Mouse (Mus musculus) stomach, embryonic 14.5 days (tissue): ENCODE results near the gene Tmpo. TPM values are rescaled to one million over a fixed set of nuclear protein-coding genes. Genes with fewer than 3 reads are reported as not detected.

Experiments
- ATAC-seq: fragments of 200-750 bp; cut with Nextera tagmentation; 2 replicates; pipeline ENCODE4 v1.8.0; 2017; ENCODE audit warnings: low read depth, moderate TSS enrichment; ENCODE audit not compliant: insufficient number of reproducible peaks, insufficient read depth, low FRiP score
- H3K27ac ChIP-seq: fragments of 300-500 bp; sonication (generic); 2 replicates; pipeline ENCODE4 v1.5.1; 2014; ENCODE audit warnings: mild to moderate bottlenecking, low read length, moderate library complexity, mixed read lengths
- H3K27me3 ChIP-seq: fragments of 300-500 bp; sonication (generic); 2 replicates; pipeline ENCODE4 v1.6.1; 2014; ENCODE audit warnings: low read length, control low read depth, mixed read lengths; ENCODE audit not compliant: control insufficient read depth, insufficient read depth
- H3K36me3 ChIP-seq: fragments of 300-500 bp; sonication (generic); 2 replicates; pipeline ENCODE4 v1.6.1; 2014; ENCODE audit warnings: mild to moderate bottlenecking, control low read depth, low read length, moderate library complexity, mixed read lengths; ENCODE audit not compliant: control insufficient read depth, insufficient read depth
- H3K4me1 ChIP-seq: fragments of 300-500 bp; sonication (generic); 2 replicates; pipeline ENCODE4 v1.6.1; 2014; ENCODE audit warnings: low read length, control low read depth, mixed read lengths; ENCODE audit not compliant: control insufficient read depth, insufficient read depth
- H3K4me2 ChIP-seq: fragments of 300-500 bp; sonication (generic); replicated peaks from 2 replicates; pipeline ENCODE4 v1.6.1; 2014; ENCODE audit warnings: low read depth, low read length, control low read depth
- H3K4me3 ChIP-seq: fragments of 300-500 bp; sonication (generic); 2 replicates; pipeline ENCODE4 v1.5.1; 2014; ENCODE audit warnings: low read depth, low read length, control low read depth
- H3K9ac ChIP-seq: fragments of 300-500 bp; sonication (generic); replicated peaks from 2 replicates; pipeline ENCODE4 v1.6.1; 2014; ENCODE audit warnings: low read depth, mild to moderate bottlenecking, control low read depth, low read length, moderate library complexity, mixed read lengths
- H3K9me3 ChIP-seq: fragments of 300-500 bp; sonication (generic); 2 replicates; pipeline ENCODE4 v1.6.1; 2016; ENCODE audit warnings: low read depth, low read length, control low read depth; ENCODE audit not compliant: control insufficient read depth
- WGBS: fragments of 180-500 bp; shearing (Covaris S2); extraction: QIAGEN DNeasy Blood & Tissue Kit; methylation state at CpG from one replicate; pipeline ENCODE4 v1.1.7; 2014; 5-methylcytosine and 5-hydroxymethylcytosine counted together
- polyA plus RNA-seq: library from polyadenylated mRNA; unstranded; fragments of >200 nt; fragmentation: Nextera tagmentation; extraction: Ambion mirVana; gene quantifications from 2 replicates; pipeline ENCODE4 v1.2.1, GENCODE M21; 2014

The Tmpo gene
- polyA plus RNA-seq, 1 experiment from 2014 or later: 236 TPM

DNA sequence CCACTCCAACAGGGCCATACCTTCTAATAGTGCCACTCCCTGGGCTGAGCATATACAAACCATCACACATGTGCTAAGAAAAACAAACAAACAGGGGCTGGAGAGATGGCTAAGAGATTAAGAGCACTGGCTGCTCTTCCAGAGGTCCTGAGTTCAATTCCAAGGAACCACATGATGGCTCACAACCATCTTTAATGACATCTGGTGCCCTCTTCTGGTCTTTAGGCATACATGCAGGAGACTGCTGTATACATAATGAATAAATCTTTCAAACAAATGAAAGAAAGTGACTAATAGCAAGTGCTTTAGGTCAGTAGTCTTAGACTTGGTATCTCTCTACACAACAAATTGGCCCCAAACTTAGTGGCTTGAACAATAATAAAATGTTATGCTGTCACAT, 26.2 kb upstream of the Tmpo start:
- Histone ChIP-seq H3K36me3 (no peaks in the 10 kb centered on the region), H3K4me3 (no peak overlapping the region), H3K9ac (no peak overlapping the region), H3K9me3 (no peaks in the 10 kb centered on the region), H3K4me2 (no peak overlapping the region), H3K27ac (no peak overlapping the region), H3K27me3 (no peaks in the 10 kb centered on the region), H3K4me1 (no peaks in the 10 kb centered on the region)
- ATAC-seq: no peak

DNA sequence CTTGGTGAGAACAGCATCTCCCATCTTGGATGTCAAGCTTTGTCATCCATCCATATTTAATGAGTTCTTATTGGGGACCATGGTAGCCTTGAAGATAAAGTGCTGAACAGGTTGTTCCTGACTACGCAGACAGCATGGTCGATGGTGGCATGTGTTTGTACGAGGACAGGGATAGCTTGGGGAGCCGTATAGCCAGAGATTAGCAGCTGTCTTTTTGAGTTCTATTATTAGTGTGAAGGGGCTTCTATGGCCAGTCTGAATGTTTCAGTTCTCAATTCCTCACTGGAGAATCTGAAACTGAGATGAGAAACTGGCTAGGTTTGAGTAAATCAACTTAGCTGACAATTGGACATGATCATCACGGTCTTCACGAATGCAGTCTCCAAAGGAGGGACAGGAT, 24.5 kb upstream of the Tmpo start:
- Histone ChIP-seq H3K4me3 (no peak overlapping the region), H3K9me3 (no peaks in the 10 kb centered on the region), H3K4me2 (no peak overlapping the region), H3K27ac (no peak overlapping the region), H3K9ac (no peak overlapping the region), H3K4me1 (no peaks in the 10 kb centered on the region), H3K27me3 (no peaks in the 10 kb centered on the region), H3K36me3 (no peaks in the 10 kb centered on the region)
- no peak for ATAC-seq
- 84% methylated on average over 6 of the region's 6 CpGs for WGBS

DNA sequence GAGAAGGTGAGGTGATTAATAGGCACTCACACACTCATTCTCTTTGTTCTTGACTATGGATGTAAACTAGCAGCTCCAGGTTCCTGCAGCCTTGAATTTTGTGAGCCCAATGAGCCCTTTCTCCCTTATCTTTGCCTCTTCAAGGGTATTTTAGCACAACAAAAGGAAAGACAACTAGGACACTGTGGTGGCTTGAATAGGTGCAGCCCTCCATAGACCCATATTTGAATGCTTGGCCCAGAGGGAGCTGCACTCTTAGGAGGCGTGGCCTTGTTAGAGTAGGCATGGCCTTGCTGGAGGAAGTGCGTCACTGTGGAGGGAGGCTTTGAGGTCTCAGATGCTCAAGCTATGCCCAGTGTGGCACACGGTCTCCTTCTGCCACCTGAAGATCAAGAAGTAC, 19.5 kb upstream of the Tmpo start:
- WGBS: 88% methylated on average over 3 of the region's 3 CpGs
- no peak overlapping the region for H3K27ac ChIP-seq
- no peak for ATAC-seq

DNA sequence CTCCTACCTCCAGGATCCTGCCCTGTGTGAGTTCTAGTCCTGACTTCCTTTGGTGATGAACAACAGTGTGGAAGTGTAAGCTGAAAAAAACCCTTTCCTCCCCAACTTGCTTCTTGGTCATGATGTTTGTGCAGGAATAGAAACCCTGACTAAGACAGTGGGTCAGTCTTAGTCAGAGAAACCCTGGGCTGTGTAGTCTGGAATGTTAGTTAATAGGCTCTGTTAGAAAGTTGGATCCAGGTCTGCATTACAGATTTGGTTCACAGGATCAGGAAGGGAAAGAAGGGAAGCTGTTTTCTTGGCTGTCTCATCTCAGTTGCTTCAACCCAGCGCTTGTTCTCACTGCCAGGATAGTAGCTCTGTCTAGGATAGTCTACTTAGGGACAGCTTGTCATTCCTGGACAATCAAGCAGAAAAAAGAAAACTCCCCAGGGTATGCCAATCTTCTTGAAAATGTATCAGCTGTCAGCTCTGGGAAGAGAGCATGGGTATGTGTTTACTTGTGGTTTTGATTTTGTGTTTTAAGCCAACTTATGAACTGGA, 18.2 kb upstream of the Tmpo start:
- no peak overlapping the region for H3K4me2 ChIP-seq
- no peak overlapping the region for H3K27ac ChIP-seq
- H3K4me3 ChIP-seq: no peak overlapping the region
- no peak for ATAC-seq
- H3K9me3 ChIP-seq: no peaks in the 10 kb centered on the region
- 81% methylated on average over 1 of the region's 1 CpGs for WGBS
- no peaks in the 10 kb centered on the region for H3K27me3 ChIP-seq
- no peaks in the 10 kb centered on the region for H3K4me1 ChIP-seq
- H3K36me3 ChIP-seq: no peaks in the 10 kb centered on the region
- H3K9ac ChIP-seq: no peak overlapping the region; the same call in 1 of the 2 replicates

More for the DNA sequence above, 19.5 kb upstream of the Tmpo start:
- Histone ChIP-seq H3K4me1 (no peaks in the 10 kb centered on the region), H3K36me3 (no peaks in the 10 kb centered on the region), H3K9ac (no peak overlapping the region), H3K27me3 (no peaks in the 10 kb centered on the region), H3K9me3 (no peaks in the 10 kb centered on the region), H3K4me2 (no peak overlapping the region), H3K4me3 (no peak overlapping the region)

DNA sequence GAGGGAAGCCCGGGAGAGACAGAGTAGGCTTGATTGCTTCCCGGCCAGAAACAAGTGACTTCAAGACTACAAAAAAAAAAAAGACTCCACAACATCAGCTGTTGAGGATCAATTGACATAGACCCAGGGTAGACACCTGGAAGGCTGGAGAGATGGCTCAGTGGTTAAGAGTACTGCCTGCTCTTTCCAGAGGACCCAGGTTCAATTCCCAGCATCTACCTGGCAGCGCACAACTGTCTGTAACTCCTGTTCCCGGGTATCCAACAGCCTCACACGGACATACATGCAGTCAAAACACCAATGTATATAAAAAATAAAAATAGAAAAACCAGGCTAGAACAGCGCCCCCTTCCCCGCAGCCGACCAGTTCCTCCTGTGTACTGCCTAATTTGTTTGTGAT, 16.6 kb upstream of the Tmpo start:
- WGBS: 87% methylated on average over 8 of the region's 8 CpGs
- Histone ChIP-seq H3K9ac (no peak overlapping the region), H3K36me3 (no peaks in the 10 kb centered on the region), H3K27ac (no peak overlapping the region), H3K4me3 (no peak overlapping the region), H3K27me3 (no peaks in the 10 kb centered on the region), H3K4me2 (no peak overlapping the region), H3K4me1 (no peaks in the 10 kb centered on the region), H3K9me3 (no peaks in the 10 kb centered on the region)
- ATAC-seq: no peak

DNA sequence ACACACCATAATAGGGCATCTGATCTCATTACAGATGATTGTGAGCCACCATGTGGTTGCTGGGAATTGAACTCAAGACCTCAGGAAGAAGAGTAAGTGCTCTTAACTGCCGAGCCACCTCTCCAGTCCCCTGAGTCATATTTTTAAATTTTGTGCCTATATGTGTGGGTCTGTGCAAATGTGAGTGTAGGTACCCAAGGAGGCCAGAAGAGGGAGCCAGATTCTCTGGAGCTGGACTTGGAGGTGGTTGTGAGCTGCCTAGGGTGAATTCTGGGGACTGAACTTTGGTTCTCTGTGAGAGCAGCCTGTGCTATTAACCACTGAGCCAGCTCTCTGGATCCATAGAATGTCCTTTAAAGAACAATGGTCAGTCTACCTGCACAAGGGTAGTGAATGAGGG, 15.7 kb upstream of the Tmpo start:
- Histone ChIP-seq H3K27me3 (no peaks in the 10 kb centered on the region), H3K9me3 (no peaks in the 10 kb centered on the region), H3K4me2 (no peak overlapping the region), H3K4me1 (no peaks in the 10 kb centered on the region), H3K4me3 (no peak overlapping the region), H3K27ac (no peak overlapping the region), H3K36me3 (no peaks in the 10 kb centered on the region), H3K9ac (no peak overlapping the region)
- 96% methylated on average over 1 of the region's 1 CpGs for WGBS
- no peak for ATAC-seq

DNA sequence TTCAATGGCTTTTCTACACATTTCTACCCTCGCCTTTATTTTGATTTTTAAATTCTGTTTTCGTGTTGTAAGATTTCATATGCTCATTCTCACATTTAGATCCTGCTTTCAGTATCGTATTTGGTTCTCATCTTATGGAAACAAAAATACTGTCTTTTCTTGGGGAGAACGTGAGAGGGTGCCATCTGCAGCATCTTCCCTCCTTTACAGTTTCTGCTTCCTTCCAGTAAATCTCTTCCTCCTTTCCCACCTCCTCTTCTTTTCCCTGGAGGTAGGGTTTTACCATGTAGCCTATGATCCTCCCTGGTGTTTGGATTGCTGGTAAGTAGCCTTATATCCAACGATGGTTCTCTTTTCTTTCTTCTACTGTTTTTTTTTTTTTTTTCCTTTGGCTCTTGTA, 14.6 kb upstream of the Tmpo start:
- 86% methylated on average over 5 of the region's 5 CpGs for WGBS
- Histone ChIP-seq H3K9me3 (no peaks in the 10 kb centered on the region), H3K4me3 (no peak overlapping the region), H3K36me3 (no peaks in the 10 kb centered on the region), H3K4me1 (no peaks in the 10 kb centered on the region), H3K9ac (no peak overlapping the region), H3K4me2 (no peak overlapping the region), H3K27me3 (no peaks in the 10 kb centered on the region), H3K27ac (no peak overlapping the region)
- no peak for ATAC-seq

DNA sequence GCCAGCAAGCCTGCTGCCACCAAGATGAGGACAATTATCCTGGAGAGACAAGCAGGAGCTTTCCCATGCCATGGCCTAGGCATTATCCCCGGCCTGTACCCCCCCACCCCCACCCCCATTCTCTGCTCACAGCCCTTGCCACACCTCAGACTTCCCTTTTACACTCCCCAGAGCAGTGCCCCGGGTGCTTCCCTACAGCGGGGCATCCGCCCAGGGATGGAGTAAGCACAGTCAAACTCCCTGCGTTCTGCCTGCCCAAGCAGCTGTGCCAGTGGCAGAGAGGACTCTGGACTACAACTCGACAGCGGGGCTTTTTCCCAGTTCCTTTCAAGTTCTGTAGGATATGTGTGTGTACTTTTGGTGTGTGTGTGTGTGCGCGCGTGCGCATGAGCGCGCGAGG, 14.0 kb upstream of the Tmpo start:
- no peaks in the 10 kb centered on the region for H3K36me3 ChIP-seq
- H3K4me2 ChIP-seq: no peak overlapping the region
- no peaks in the 10 kb centered on the region for H3K9me3 ChIP-seq
- no peaks in the 10 kb centered on the region for H3K27me3 ChIP-seq
- 83% methylated on average over 14 of the region's 14 CpGs for WGBS
- H3K9ac ChIP-seq: no peak overlapping the region
- no peak overlapping the region for H3K4me3 ChIP-seq
- H3K4me1 ChIP-seq: no peaks in the 10 kb centered on the region
- ATAC-seq: no peak
- H3K27ac ChIP-seq: no peak overlapping the region

DNA sequence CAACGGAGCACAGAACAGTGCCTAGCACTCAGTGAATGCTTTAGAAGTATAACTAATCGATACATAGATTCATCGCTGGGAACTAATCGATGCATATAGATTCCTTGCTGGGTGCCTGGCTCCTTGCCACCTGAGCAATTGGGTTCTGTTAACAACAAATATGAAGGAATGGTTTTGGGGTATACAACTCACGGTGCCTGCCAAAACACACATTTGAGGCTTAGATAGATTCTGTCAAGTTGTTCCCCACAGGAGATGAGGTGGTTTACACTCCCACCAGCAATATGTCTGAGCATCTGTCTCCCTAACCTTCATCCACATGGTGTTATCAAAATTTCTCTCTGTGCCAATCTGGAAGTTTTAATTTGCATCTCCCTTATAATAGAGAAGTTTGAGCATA, 10.7 kb upstream of the Tmpo start:
- Histone ChIP-seq H3K9ac (no peak overlapping the region), H3K27ac (no peak overlapping the region), H3K27me3 (no peaks in the 10 kb centered on the region), H3K9me3 (no peaks in the 10 kb centered on the region), H3K4me3 (no peak overlapping the region), H3K4me1 (peaks cover 3% of the 10 kb centered on the region; the same call in 1 of the 2 replicates), H3K36me3 (no peaks in the 10 kb centered on the region), H3K4me2 (no peak overlapping the region)
- 93% methylated on average over 5 of the region's 5 CpGs for WGBS
- ATAC-seq: no peak
